Mouse (Mus musculus) liver, embryonic 16.5 days (tissue): ENCODE measurements at regions not wholly inside any gene's neighbourhood (a gene's known extent, or its start where the extent isn't known, plus 50 kb on each side); places are given as distances from the start of the nearest gene placed in this dataset.

Source experiments
- ATAC-seq: fragments of 200-750 bp; cut with Nextera tagmentation; 2 replicates; pipeline ENCODE4 v1.8.0; 2017; ENCODE audit warnings: low read depth, mild to moderate bottlenecking, moderate number of reproducible peaks, moderate library complexity
- H3K27ac ChIP-seq: fragments of 300-500 bp; sonication (generic); 2 replicates; pipeline ENCODE4 v1.5.1; 2014; ENCODE audit warnings: mild to moderate bottlenecking, low read length
- H3K27me3 ChIP-seq: fragments of 300-500 bp; sonication (generic); 2 replicates; pipeline ENCODE4 v1.6.1; 2014; ENCODE audit warnings: low read depth, low read length, mixed read lengths; ENCODE audit not compliant: control insufficient read depth, insufficient read depth
- H3K36me3 ChIP-seq: fragments of 300-500 bp; sonication (generic); 2 replicates; pipeline ENCODE4 v1.6.1; 2014; ENCODE audit warnings: mild to moderate bottlenecking; ENCODE audit not compliant: control insufficient read depth, insufficient read depth
- H3K4me1 ChIP-seq: fragments of 300-500 bp; sonication (generic); 2 replicates; pipeline ENCODE4 v1.6.1; 2014; ENCODE audit warnings: low read depth, low read length, mixed read lengths; ENCODE audit not compliant: control insufficient read depth
- H3K4me2 ChIP-seq: fragments of 300-500 bp; sonication (generic); 2 replicates; pipeline ENCODE4 v1.6.1; 2014; ENCODE audit warnings: low read depth, low read length, mixed read lengths
- H3K4me3 ChIP-seq: fragments of 300-500 bp; sonication (generic); 2 replicates; pipeline ENCODE4 v1.5.1; 2014; ENCODE audit warnings: low read depth, mild to moderate bottlenecking, low read length
- H3K9ac ChIP-seq: fragments of 300-500 bp; sonication (generic); 2 replicates; pipeline ENCODE4 v1.6.1; 2014; ENCODE audit warnings: low read depth, low read length
- H3K9me3 ChIP-seq: fragments of 300-500 bp; sonication (generic); replicated peaks from 2 replicates; pipeline ENCODE4 v1.6.1; 2016; ENCODE audit warnings: low read length; ENCODE audit not compliant: control insufficient read depth
- WGBS: fragments of 180-500 bp; shearing (Covaris S2); extraction: QIAGEN DNeasy Blood & Tissue Kit; methylation state at CpG from one replicate; pipeline ENCODE4 v1.1.7; 2014; ENCODE audit not compliant: insufficient replicate concordance; 5-methylcytosine and 5-hydroxymethylcytosine counted together

DNA sequence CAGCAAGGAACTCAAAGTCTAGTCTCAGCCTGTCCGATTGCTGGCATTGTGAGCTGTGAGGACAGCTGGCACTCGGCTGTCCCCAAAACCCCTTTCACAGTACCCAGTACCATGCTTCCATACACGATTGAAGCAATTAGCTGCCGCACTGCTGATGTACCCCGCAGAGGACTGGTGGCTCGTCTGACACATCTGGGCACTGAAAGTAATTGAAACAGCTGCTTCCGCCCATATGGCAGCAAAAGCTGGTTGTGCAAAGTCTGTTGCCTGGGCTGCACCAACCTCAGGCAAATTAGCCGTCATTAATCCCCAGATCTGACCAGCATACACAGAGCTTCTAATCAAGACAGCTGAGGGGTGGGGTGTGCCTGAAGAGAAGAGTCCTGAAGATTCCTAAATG is 313.1 kb upstream of the Arrdc4 start:
- no peaks in the 10 kb centered on the region for H3K27me3 ChIP-seq
- no peak overlapping the region for H3K27ac ChIP-seq
- no peaks in the 10 kb centered on the region for H3K36me3 ChIP-seq
- no peaks in the 10 kb centered on the region for H3K9me3 ChIP-seq
- H3K9ac ChIP-seq: no peak overlapping the region
- H3K4me1 ChIP-seq: no peaks in the 10 kb centered on the region
- ATAC-seq: no peak
- H3K4me3 ChIP-seq: no peak overlapping the region
- no peak overlapping the region for H3K4me2 ChIP-seq
- 60% methylated on average over 8 of the region's 8 CpGs for WGBS

- no peak overlapping the region for H3K4me2 ChIP-seq
- H3K4me1 ChIP-seq: no peaks in the 10 kb centered on the region
- no peak overlapping the region for H3K9ac ChIP-seq
- H3K27ac ChIP-seq: no peak overlapping the region
- ATAC-seq: no peak
- WGBS: 67% methylated on average over 4 of the region's 4 CpGs
- H3K9me3 ChIP-seq: no peaks in the 10 kb centered on the region
- no peaks in the 10 kb centered on the region for H3K27me3 ChIP-seq
- no peaks in the 10 kb centered on the region for H3K36me3 ChIP-seq
- H3K4me3 ChIP-seq: no peak overlapping the region
These were observed 312.2 kb upstream of the Arrdc4 start for GRCm38 (mm10) chr7:69061242-69061641.

GRCm38 (mm10) chr7:69016575-69016974 is 267.5 kb upstream of the Arrdc4 start:
- Histone ChIP-seq H3K4me1 (no peaks in the 10 kb centered on the region), H3K9ac (no peak overlapping the region), H3K36me3 (no peaks in the 10 kb centered on the region), H3K9me3 (no peaks in the 10 kb centered on the region), H3K27ac (no peak overlapping the region), H3K27me3 (no peaks in the 10 kb centered on the region), H3K4me3 (no peak overlapping the region), H3K4me2 (no peak overlapping the region)
- no peak for ATAC-seq
- 47% methylated on average over 8 of the region's 8 CpGs for WGBS

- no peak for ATAC-seq
- Histone ChIP-seq H3K27me3 (no peaks in the 10 kb centered on the region), H3K27ac (no peak overlapping the region), H3K4me1 (no peaks in the 10 kb centered on the region), H3K36me3 (no peaks in the 10 kb centered on the region), H3K9me3 (no peaks in the 10 kb centered on the region), H3K4me2 (no peak overlapping the region), H3K4me3 (no peak overlapping the region), H3K9ac (no peak overlapping the region)
- WGBS: 57% methylated on average over 4 of the region's 4 CpGs
These were observed 266.0 kb upstream of the Arrdc4 start for GRCm38 (mm10) chr7:69015047-69015446.

- no peaks in the 10 kb centered on the region for H3K9me3 ChIP-seq
These were observed 258.2 kb upstream of the Arrdc4 start for GRCm38 (mm10) chr7:69007237-69007636.

GRCm38 (mm10) chr7:68988061-68988460 is 239.0 kb upstream of the Arrdc4 start:
- Histone ChIP-seq H3K27ac (no peak overlapping the region), H3K4me1 (no peaks in the 10 kb centered on the region), H3K4me2 (no peak overlapping the region), H3K9me3 (no peaks in the 10 kb centered on the region), H3K4me3 (no peak overlapping the region), H3K27me3 (no peaks in the 10 kb centered on the region), H3K9ac (no peak overlapping the region), H3K36me3 (no peaks in the 10 kb centered on the region)
- ATAC-seq: no peak
- WGBS: 59% methylated on average over 4 of the region's 4 CpGs

More at GRCm38 (mm10) chr7:69007237-69007636, 258.2 kb upstream of the Arrdc4 start:
- H3K4me1 ChIP-seq: no peaks in the 10 kb centered on the region
- no peaks in the 10 kb centered on the region for H3K27me3 ChIP-seq
- WGBS: 68% methylated on average over 10 of the region's 10 CpGs
- H3K4me3 ChIP-seq: no peak overlapping the region
- H3K4me2 ChIP-seq: no peak overlapping the region
- ATAC-seq: no peak
- H3K36me3 ChIP-seq: no peaks in the 10 kb centered on the region
- H3K9ac ChIP-seq: no peak overlapping the region
- no peak overlapping the region for H3K27ac ChIP-seq

- H3K4me3 ChIP-seq: no peak overlapping the region
- H3K27ac ChIP-seq: no peak overlapping the region
- H3K4me1 ChIP-seq: no peaks in the 10 kb centered on the region
- no peak overlapping the region for H3K4me2 ChIP-seq
- H3K27me3 ChIP-seq: no peaks in the 10 kb centered on the region
- no peaks in the 10 kb centered on the region for H3K36me3 ChIP-seq
- H3K9me3 ChIP-seq: no peaks in the 10 kb centered on the region
- 25% methylated on average over 1 of the region's 1 CpGs for WGBS
- no peak for ATAC-seq
- no peak overlapping the region for H3K9ac ChIP-seq
These were observed 234.9 kb upstream of the Arrdc4 start for GRCm38 (mm10) chr7:68983937-68984336.

DNA sequence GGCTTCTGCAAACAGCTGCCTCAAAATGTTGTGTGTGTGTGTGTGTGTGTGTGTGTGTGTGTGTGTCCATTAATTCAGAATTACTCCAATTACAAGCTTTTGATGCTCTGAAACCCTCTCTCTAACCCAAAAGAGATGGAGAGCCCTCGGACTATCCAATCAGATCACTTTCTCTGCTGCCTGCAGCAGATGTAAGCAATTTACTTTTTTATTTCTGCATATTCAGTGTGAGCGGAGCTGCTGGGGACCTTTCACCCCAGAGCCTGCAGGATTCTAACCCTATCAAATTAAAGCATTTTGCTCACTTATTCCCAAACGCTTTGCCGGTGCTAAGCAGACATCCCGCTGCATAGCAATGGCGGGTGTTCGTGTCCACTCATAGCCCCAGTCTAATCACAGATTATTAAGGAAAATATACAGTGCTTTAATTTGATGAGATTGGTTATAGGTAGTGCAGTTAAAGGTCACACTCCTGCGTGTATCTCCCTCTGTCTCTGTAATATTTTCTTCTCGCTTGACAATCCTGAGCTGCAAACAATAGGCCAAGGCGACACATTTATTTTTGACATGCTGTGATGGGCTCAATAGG is 234.0 kb upstream of the Arrdc4 start:
- Histone ChIP-seq H3K36me3 (no peaks in the 10 kb centered on the region), H3K9ac (no peak overlapping the region), H3K4me3 (no peak overlapping the region), H3K9me3 (no peaks in the 10 kb centered on the region), H3K4me2 (no peak overlapping the region), H3K4me1 (no peaks in the 10 kb centered on the region), H3K27ac (no peak overlapping the region), H3K27me3 (no peaks in the 10 kb centered on the region)
- WGBS: 65% methylated on average over 10 of the region's 10 CpGs
- no peak for ATAC-seq

GRCm38 (mm10) chr7:68978576-68978975 is 229.5 kb upstream of the Arrdc4 start:
- H3K9me3 ChIP-seq: no peaks in the 10 kb centered on the region
- no peaks in the 10 kb centered on the region for H3K27me3 ChIP-seq
- no peak overlapping the region for H3K4me2 ChIP-seq
- no peak overlapping the region for H3K9ac ChIP-seq
- H3K36me3 ChIP-seq: no peaks in the 10 kb centered on the region
- WGBS: 45% methylated on average over 4 of the region's 4 CpGs
- ATAC-seq: no peak
- H3K4me3 ChIP-seq: no peak overlapping the region
- no peak overlapping the region for H3K27ac ChIP-seq
- no peaks in the 10 kb centered on the region for H3K4me1 ChIP-seq
